Mouse (Mus musculus): Measurements from ENCODE around the gene Arxes2.

- TF ChIP-seq CTCF (conservative IDR thresholded peaks at IDR 0.05; ENCODE audit: low read length) (no peak), NANOG (IDR thresholded peaks at IDR 0.05; ENCODE audit: borderline replicate concordance, low read length) (peak; percentile 65; the same call in 1 of the 2 replicates), POU5F1 (IDR thresholded peaks at IDR 0.05; ENCODE audit: borderline replicate concordance, low read length) (no peak)
Measured at GRCm38 (mm10) chrX:135973597-135974423, 19.8 kb upstream of the Arxes2 start.

Data from E14TG2a.4 (cell line).